Mouse (Mus musculus) forebrain, embryonic 16.5 days (tissue): Measurements from ENCODE around the gene Gm45618. TPM values are rescaled to one million over a fixed set of nuclear protein-coding genes. Genes with fewer than 3 reads are reported as not detected.
"Not testable (repeated sequence)": the region's sequence is repeated elsewhere in the genome, so short reads cannot be mapped to it uniquely, and the experiment has no call there.

Experiments used
- ATAC-seq: fragments of 200-750 bp; cut with Nextera tagmentation; 2 replicates; pipeline ENCODE4 v1.8.0; 2017; ENCODE audit warnings: mild to moderate bottlenecking, moderate library complexity
- H3K27ac ChIP-seq: fragments of 300-500 bp; sonication (generic); 2 replicates; pipeline ENCODE4 v1.5.1; 2014; ENCODE audit warnings: low read length, control low read depth
- H3K27me3 ChIP-seq: fragments of 300-500 bp; sonication (generic); replicated peaks from 2 replicates; pipeline ENCODE4 v1.6.1; 2014; ENCODE audit warnings: low read length; ENCODE audit not compliant: control insufficient read depth, insufficient read depth
- H3K36me3 ChIP-seq: fragments of 300-500 bp; sonication (generic); 2 replicates; pipeline ENCODE4 v1.6.1; 2014; ENCODE audit not compliant: control insufficient read depth, insufficient read depth
- H3K4me1 ChIP-seq: fragments of 300-500 bp; sonication (generic); replicated peaks from 2 replicates; pipeline ENCODE4 v1.6.1; 2014; ENCODE audit warnings: low read length; ENCODE audit not compliant: control insufficient read depth, insufficient read depth
- H3K4me2 ChIP-seq: fragments of 300-500 bp; sonication (generic); 2 replicates; pipeline ENCODE4 v1.6.1; 2014; ENCODE audit warnings: mild to moderate bottlenecking, low read length, control low read depth
- H3K4me3 ChIP-seq: fragments of 300-500 bp; sonication (generic); replicated peaks from 2 replicates; pipeline ENCODE4 v1.5.1; 2014; ENCODE audit warnings: mild to moderate bottlenecking, low read length, control low read depth
- H3K9ac ChIP-seq: fragments of 300-500 bp; sonication (generic); replicated peaks from 2 replicates; pipeline ENCODE4 v1.6.1; 2014; ENCODE audit warnings: low read depth, low read length, control low read depth
- H3K9me3 ChIP-seq: fragments of 300-500 bp; sonication (generic); 2 replicates; pipeline ENCODE4 v1.6.1; 2016; ENCODE audit warnings: low read length; ENCODE audit not compliant: control insufficient read depth
- WGBS: fragments of 180-500 bp; shearing (Covaris S2); extraction: QIAGEN DNeasy Blood & Tissue Kit; methylation state at CpG from one replicate; pipeline ENCODE4 v1.1.7; 2014; 5-methylcytosine and 5-hydroxymethylcytosine counted together
- polyA plus RNA-seq: library from polyadenylated mRNA; unstranded; fragments of >200 nt; fragmentation: Nextera tagmentation; extraction: Ambion mirVana; gene quantifications from 2 replicates; pipeline ENCODE4 v1.2.1, GENCODE M21; 2015

Gene Gm45618
- polyA plus RNA-seq, result 0.34 TPM in 1 of 2 replicates, not detected in the other

DNA sequence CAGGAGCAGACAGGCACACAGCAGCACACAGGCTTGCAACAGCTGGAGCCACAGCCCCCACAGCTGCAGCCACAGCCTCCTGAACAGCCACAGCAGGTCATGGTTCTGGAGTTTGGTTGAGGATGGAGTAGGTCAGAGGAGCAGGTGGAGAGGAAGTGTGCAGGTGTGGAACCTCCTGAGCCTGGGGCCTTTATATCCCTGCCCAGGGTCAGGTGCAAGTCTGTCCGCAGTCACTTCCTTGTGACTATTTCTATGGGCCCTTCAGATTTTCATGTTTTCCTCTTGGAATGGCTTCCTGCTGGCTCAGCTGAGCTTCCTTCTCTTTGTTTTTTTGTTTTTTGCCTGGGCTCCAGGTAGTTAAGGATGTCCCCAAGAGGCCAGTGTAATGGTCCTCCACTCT is at the start of gene Gm45618:
Gene Gm45618, minus strand, starts transcription at position 101 of the 400 bp plus-strand sequence.
- ATAC-seq, H3K4me1 ChIP-seq, H3K36me3 ChIP-seq, H3K4me2 ChIP-seq, H3K9ac ChIP-seq, H3K27me3 ChIP-seq, H3K9me3 ChIP-seq, H3K4me3 ChIP-seq, H3K27ac ChIP-seq: not testable (repeated sequence)
- WGBS, result 79% methylated on average over 1 of the region's 1 CpGs

DNA sequence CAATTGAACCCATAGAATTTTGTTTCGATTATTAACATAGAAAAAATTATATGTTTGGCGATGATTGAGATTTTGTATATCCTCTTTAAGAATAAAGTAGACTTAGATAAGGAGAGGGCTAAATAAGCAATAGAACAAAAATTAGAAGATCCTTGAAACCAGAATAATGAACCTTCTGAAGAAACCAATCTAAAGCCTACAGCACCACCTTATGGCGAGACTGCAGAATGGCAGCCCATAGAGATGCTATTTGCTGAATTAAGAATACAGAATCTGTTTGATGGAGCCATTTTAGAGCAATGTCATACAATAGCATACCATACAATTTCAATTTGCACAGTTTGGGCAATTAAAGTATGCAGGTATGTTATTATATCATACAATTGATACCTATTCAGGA is 49.3 kb upstream of the Gm45618 start:
- WGBS, result 51% methylated on average over 3 of the region's 3 CpGs
- no peaks in the 10 kb centered on the region for H3K9me3 ChIP-seq
- no peak overlapping the region for H3K4me3 ChIP-seq
- H3K36me3 ChIP-seq, result no peaks in the 10 kb centered on the region
- no peaks in the 10 kb centered on the region for H3K27me3 ChIP-seq
- no peak overlapping the region for H3K4me2 ChIP-seq
- no peak overlapping the region for H3K9ac ChIP-seq
- H3K27ac ChIP-seq, result no peak overlapping the region
- H3K4me1 ChIP-seq, result no peaks in the 10 kb centered on the region
- no peak for ATAC-seq

DNA sequence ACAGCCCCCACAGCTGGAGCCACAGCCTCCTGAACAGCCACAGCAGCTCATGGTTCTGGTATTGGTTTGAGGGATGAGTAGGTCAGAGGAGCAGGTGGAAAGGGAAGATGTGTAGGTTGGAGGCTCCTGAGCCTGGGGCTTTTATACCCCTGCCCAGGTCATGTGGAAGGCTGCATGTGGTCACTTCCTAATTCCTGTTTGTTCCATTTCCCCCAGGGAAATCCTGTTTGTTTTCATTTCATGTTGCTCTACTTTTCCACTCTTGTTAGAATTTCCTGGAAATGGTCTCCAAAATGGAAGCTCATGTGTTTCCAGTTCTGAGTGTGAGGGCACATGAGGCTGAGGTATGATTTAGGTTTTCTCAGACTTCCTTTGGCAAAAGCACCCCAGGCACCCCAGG is 45.1 kb upstream of the Gm45618 start, which contains the start of gene Gm4553:
Gene Gm4553, minus strand, starts transcription at position 101 of the 400 bp plus-strand sequence.
- not testable (repeated sequence) for H3K4me2 ChIP-seq, ATAC-seq, H3K9me3 ChIP-seq, H3K9ac ChIP-seq, H3K4me1 ChIP-seq, H3K4me3 ChIP-seq, H3K27me3 ChIP-seq, H3K27ac ChIP-seq, H3K36me3 ChIP-seq

DNA sequence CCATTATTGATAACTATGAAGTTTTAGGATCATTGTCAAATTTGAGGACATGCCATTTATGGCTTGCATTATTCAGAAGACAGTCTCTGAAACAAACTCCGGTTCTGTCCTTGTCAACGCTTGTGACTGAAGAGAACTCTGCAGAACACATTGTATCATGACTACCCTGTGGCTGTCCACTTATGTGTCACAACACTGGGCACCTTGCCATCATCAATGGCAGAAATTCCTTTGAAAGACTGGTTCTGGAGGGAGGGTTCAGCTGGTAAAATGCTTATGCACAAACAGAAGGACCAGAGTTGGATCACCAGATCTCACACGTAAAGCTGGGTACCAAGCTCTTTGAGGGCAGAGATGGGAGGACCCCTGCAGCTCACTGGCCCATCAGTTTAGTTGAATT is 38.8 kb upstream of the Gm45618 start:
- Histone ChIP-seq H3K9ac (no peak overlapping the region), H3K4me1 (no peaks in the 10 kb centered on the region), H3K9me3 (no peaks in the 10 kb centered on the region), H3K36me3 (no peaks in the 10 kb centered on the region), H3K4me2 (no peak overlapping the region), H3K27ac (no peak overlapping the region), H3K27me3 (no peaks in the 10 kb centered on the region), H3K4me3 (no peak overlapping the region)
- ATAC-seq, result no peak
- WGBS, result 95% methylated on average over 3 of the region's 3 CpGs

DNA sequence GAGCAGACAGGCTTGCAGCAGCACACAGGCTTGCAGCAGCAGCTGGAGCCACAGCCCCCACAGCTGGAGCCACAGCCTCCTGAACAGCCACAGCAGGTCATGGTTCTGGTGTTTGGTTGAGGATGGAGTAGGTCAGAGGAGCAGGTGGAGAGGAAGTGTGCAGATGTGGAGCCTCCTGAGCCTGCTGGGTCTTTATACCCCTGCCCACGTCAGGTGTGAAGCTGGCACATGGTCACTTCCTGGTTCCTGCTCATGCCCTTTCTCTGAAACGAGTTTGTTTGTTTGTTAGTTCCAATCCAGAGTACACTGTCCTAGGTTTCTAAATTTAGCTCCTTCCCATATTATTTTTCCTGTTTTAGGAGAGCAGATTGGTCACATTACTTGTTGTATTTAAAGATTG is 36.5 kb upstream of the Gm45618 start, which contains the start of gene Gm29735:
Gene Gm29735, minus strand, starts transcription at position 101 of the 400 bp plus-strand sequence.
- not testable (repeated sequence) for H3K4me3 ChIP-seq, H3K27ac ChIP-seq
- WGBS, result 58% methylated on average over 2 of the region's 2 CpGs

DNA sequence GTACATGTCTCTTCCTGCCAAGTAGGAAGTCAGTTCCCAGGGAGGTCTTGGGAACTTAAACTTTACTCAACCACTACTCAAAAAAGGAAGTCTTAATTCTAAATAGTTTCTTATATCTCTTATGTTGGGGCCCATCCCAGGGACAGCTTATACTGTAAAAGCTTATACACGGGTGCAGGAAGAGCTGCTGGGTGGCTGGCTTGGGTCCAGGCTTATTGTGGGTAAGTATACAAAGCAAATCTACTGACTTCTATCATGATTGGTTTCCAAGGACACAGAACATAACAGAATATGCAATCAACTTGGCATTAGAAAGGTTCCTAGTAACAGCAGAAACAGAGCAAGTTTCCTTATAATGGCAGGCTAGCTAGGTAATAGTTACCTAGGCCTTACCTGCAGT is 34.8 kb upstream of the Gm45618 start:
- Histone ChIP-seq H3K9ac (no peak overlapping the region), H3K4me2 (no peak overlapping the region), H3K4me1 (no peaks in the 10 kb centered on the region), H3K27me3 (no peaks in the 10 kb centered on the region), H3K4me3 (no peak overlapping the region), H3K36me3 (no peaks in the 10 kb centered on the region), H3K9me3 (no peaks in the 10 kb centered on the region), H3K27ac (no peak overlapping the region)
- WGBS, result 36% methylated on average over 1 of the region's 1 CpGs
- no peak for ATAC-seq

More for the DNA sequence above, 36.5 kb upstream of the Gm45618 start, which contains the start of gene Gm29735:
- ATAC-seq, H3K36me3 ChIP-seq, H3K4me2 ChIP-seq, H3K4me1 ChIP-seq, H3K9me3 ChIP-seq, H3K9ac ChIP-seq, H3K27me3 ChIP-seq: not testable (repeated sequence)

DNA sequence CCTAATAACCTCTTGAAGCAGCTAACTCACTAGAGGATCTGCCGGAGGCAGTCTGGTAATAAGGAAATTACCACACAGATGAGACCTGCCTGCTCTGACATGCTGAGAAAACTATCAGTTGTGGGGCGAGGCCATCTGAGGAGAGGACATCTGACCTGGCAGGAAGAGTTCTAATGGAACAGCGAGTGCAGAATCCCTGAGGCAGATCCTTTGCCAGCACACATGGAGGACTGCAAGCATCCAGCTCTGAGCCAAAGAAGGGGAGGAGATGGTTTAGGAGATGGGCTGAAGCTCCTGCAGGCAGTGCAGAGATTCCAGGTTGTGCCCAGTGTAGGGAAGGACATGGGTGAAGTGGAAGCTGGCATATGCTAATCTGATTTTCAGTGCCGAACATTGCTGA is 31.7 kb upstream of the Gm45618 start:
- 88% methylated on average over 4 of the region's 4 CpGs for WGBS
- Histone ChIP-seq H3K9ac (no peak overlapping the region), H3K27me3 (no peaks in the 10 kb centered on the region), H3K9me3 (no peaks in the 10 kb centered on the region), H3K4me3 (no peak overlapping the region), H3K27ac (no peak overlapping the region), H3K4me2 (no peak overlapping the region), H3K4me1 (no peaks in the 10 kb centered on the region), H3K36me3 (no peaks in the 10 kb centered on the region)
- no peak for ATAC-seq

DNA sequence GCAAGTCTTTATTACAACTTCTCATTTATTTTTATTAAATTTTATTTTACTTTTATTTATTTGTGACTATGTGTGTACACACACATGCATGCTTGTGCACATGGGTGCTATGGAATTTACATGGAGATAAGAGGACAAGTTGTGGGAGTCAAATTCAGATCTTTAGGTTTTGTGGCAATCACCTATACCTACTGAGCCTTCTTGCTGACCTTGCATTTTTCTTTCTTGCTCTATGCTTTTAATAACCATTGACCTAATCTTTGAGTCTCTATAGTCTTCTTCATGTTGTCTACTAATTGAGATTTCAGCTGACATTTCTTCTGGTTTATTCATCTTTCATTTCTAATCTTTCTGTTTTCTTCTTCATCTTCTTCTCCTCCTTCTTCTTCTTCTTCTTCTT is 28.1 kb upstream of the Gm45618 start:
- Histone ChIP-seq H3K36me3 (no peaks in the 10 kb centered on the region), H3K9me3 (no peaks in the 10 kb centered on the region), H3K9ac (no peak overlapping the region), H3K4me3 (no peak overlapping the region), H3K4me2 (no peak overlapping the region), H3K4me1 (no peaks in the 10 kb centered on the region), H3K27ac (no peak overlapping the region), H3K27me3 (no peaks in the 10 kb centered on the region)
- ATAC-seq, result no peak

DNA sequence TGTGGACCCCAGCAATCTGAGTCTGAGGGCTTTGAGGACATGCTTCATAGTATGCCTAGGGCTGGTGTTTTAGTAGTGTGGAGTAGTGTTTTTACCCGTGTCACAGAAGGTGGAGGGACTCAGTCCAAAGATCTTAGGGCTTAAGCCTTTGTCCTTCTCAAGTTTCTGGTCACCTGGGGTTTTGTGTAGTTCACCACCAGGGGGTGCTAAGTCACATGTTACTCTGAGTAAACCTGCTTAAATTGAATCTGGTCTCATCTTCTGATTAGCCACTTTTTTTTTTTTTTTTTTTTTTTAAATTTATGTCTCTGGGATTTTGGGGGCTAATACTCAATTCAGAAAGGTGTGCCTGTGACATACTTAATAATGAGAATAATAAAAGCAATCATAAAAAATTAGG is 25.5 kb upstream of the Gm45618 start:
- H3K4me1 ChIP-seq, result no peaks in the 10 kb centered on the region
- H3K4me2 ChIP-seq, result no peak overlapping the region
- WGBS, result 0% methylated on average over 1 of the region's 1 CpGs
- no peak overlapping the region for H3K27ac ChIP-seq
- H3K36me3 ChIP-seq, result no peaks in the 10 kb centered on the region
- no peak overlapping the region for H3K9ac ChIP-seq
- ATAC-seq, result no peak
- no peak overlapping the region for H3K4me3 ChIP-seq
- no peaks in the 10 kb centered on the region for H3K27me3 ChIP-seq
- no peaks in the 10 kb centered on the region for H3K9me3 ChIP-seq

DNA sequence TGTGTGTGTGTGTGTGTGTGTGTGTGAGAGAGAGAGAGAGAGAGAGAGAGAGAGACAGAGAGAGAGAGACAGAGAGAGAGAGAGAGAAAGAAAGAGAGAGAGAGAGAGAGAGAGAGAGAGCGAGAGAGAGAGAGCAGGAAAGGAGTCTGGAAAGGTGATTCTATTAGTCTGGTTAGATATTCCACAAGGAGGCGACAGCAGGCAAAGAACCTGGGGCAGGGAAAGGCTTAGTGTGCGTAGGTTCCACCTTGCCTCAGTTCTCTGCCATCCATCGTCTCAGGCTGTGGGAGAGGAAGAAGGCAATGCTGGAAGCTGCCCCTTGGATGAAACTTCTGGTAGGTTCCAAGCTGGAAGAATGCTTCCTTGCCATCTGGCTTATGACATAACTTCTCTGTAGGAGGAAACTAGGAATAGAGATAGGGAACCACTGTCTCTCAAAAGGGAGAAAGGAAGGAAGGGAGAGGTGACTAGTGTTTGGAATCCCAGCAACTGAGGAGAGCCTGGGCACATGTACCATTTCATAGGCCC is 24.9 kb upstream of the Gm45618 start:
- no peaks in the 10 kb centered on the region for H3K4me1 ChIP-seq
- H3K9ac ChIP-seq, result no peak overlapping the region
- no peak overlapping the region for H3K4me2 ChIP-seq
- no peaks in the 10 kb centered on the region for H3K36me3 ChIP-seq
- ATAC-seq, result no peak
- 46% methylated on average over 4 of the region's 4 CpGs for WGBS
- H3K27me3 ChIP-seq, result no peaks in the 10 kb centered on the region
- no peaks in the 10 kb centered on the region for H3K9me3 ChIP-seq
- no peak overlapping the region for H3K4me3 ChIP-seq
- H3K27ac ChIP-seq, result no peak overlapping the region
